Mouse (Mus musculus): ENCODE measurements around the gene Wnk1.

DNA sequence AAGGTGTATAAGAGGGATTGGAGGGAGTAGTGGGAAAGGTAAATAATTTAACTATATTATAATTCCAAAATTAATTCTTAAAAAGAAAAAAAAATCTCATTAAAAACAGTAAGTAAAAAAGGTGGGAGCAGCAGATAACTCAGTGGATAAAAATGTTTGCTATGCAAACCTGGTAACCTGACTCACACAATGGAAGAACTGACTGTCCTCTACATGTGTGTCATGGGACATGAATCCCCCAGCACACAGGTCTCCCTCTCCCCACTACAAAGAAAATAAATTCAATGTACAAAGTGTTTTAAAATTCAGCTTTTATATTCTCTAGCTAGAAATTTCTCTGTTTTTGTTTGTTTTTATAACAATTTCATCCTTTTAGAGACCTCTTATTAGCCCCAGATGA lies 27.9 kb downstream of the Wnk1 start:
- TF ChIP-seq CTCF (IDR thresholded peaks at IDR 0.05; ENCODE audit: extremely low read depth, insufficient read depth, insufficient read length, insufficient replicate concordance), result no peak
- TF ChIP-seq POLR2A (IDR thresholded peaks at IDR 0.05; ENCODE audit: low read depth, low read length), result no peak

All from spleen, adult 2 months (tissue).